Mouse (Mus musculus): ENCODE data around the gene Efs. TPM values are rescaled to one million over a fixed set of nuclear protein-coding genes. Genes with fewer than 3 reads are reported as not detected.

The Efs gene
- polyA plus RNA-seq, 1 experiment from 2014 or later, result 63.4 TPM

GRCm38 (mm10) chr14:54912109-54912850, 13.6 kb downstream of the Efs start:
- Histone ChIP-seq H3K9ac (peak overlapping the region; percentile 94), H3K27ac (replicated peaks) (peak overlapping the region; percentile 91), H3K27me3 (no peaks in the 10 kb centered on the region), H3K4me2 (replicated peaks) (peak overlapping the region; percentile 88), H3K4me3 (replicated peaks) (peak overlapping the region; percentile 92), H3K9me3 (replicated peaks) (no peaks in the 10 kb centered on the region), H3K36me3 (peaks cover 47% of the 10 kb centered on the region), H3K4me1 (peaks cover 29% of the 10 kb centered on the region)
- ATAC-seq (ENCODE audit: insufficient number of reproducible peaks, low FRiP score, low TSS enrichment, low read depth), result peak; percentile 36
- 2% methylated on average over 39 of the region's 69 CpGs for WGBS

- H3K4me2 ChIP-seq (replicated peaks), result no peak overlapping the region
- WGBS, result 75% methylated on average over 7 of the region's 7 CpGs
- H3K36me3 ChIP-seq, result peaks cover 50% of the 10 kb centered on the region
- no peaks in the 10 kb centered on the region for H3K27me3 ChIP-seq
- no peak overlapping the region for H3K9ac ChIP-seq
- no peak overlapping the region for H3K4me3 ChIP-seq (replicated peaks)
- no peak overlapping the region for H3K27ac ChIP-seq (replicated peaks)
- H3K9me3 ChIP-seq (replicated peaks), result no peaks in the 10 kb centered on the region
- no peak for ATAC-seq (ENCODE audit: insufficient number of reproducible peaks, low FRiP score, low TSS enrichment, low read depth)
- peaks cover 24% of the 10 kb centered on the region for H3K4me1 ChIP-seq
Observed at GRCm38 (mm10) chr14:54908682-54909081, 17.2 kb downstream of the Efs start.

GRCm38 (mm10) chr14:54903641-54904040, 22.3 kb downstream of the Efs start:
- ATAC-seq (ENCODE audit: insufficient number of reproducible peaks, low FRiP score, low TSS enrichment, low read depth), result no peak
- H3K27ac ChIP-seq (replicated peaks), result no peak overlapping the region
- no peaks in the 10 kb centered on the region for H3K27me3 ChIP-seq
- H3K36me3 ChIP-seq, result peaks cover 46% of the 10 kb centered on the region
- H3K4me2 ChIP-seq (replicated peaks), result no peak overlapping the region
- H3K4me1 ChIP-seq, result no peaks in the 10 kb centered on the region; the same call in 1 of the 2 replicates
- H3K4me3 ChIP-seq (replicated peaks), result no peak overlapping the region
- no peaks in the 10 kb centered on the region for H3K9me3 ChIP-seq (replicated peaks)
- no peak overlapping the region for H3K9ac ChIP-seq
- 71% methylated on average over 4 of the region's 4 CpGs for WGBS

- Histone ChIP-seq H3K9ac (no peak overlapping the region), H3K27me3 (no peaks in the 10 kb centered on the region), H3K36me3 (peaks cover 45% of the 10 kb centered on the region), H3K4me1 (peaks cover 12% of the 10 kb centered on the region), H3K27ac (replicated peaks) (peak overlapping the region; percentile 58; the same call in 1 of the 2 replicates), H3K4me2 (replicated peaks) (no peak overlapping the region), H3K9me3 (replicated peaks) (no peaks in the 10 kb centered on the region), H3K4me3 (replicated peaks) (no peak overlapping the region)
- ATAC-seq (ENCODE audit: insufficient number of reproducible peaks, low FRiP score, low TSS enrichment, low read depth), result peak; percentile 70; the same call in 1 of the 2 replicates
- under 1% methylated on average over 3 of the region's 3 CpGs for WGBS
Observed at GRCm38 (mm10) chr14:54900383-54900782, 25.5 kb downstream of the Efs start.

GRCm38 (mm10) chr14:54897445-54897844, 28.5 kb downstream of the Efs start:
- no peak overlapping the region for H3K4me2 ChIP-seq (replicated peaks)
- no peak overlapping the region for H3K9ac ChIP-seq
- H3K9me3 ChIP-seq (replicated peaks), result no peaks in the 10 kb centered on the region
- peaks cover 22% of the 10 kb centered on the region for H3K4me1 ChIP-seq
- H3K36me3 ChIP-seq, result peaks cover 30% of the 10 kb centered on the region
- no peaks in the 10 kb centered on the region for H3K27me3 ChIP-seq
- H3K4me3 ChIP-seq (replicated peaks), result no peak overlapping the region
- no peak for ATAC-seq (ENCODE audit: insufficient number of reproducible peaks, low FRiP score, low TSS enrichment, low read depth)
- peak overlapping the region; percentile 39; the same call in 1 of the 2 replicates for H3K27ac ChIP-seq (replicated peaks)
- WGBS, result 50% methylated on average over 2 of the region's 2 CpGs

GRCm38 (mm10) chr14:54894296-54895151, 31.4 kb downstream of the Efs start:
- under 1% methylated on average over 53 of the region's 54 CpGs for WGBS
- H3K4me1 ChIP-seq, result peaks cover 22% of the 10 kb centered on the region
- H3K4me2 ChIP-seq (replicated peaks), result peak overlapping the region; percentile 58
- no peaks in the 10 kb centered on the region for H3K27me3 ChIP-seq
- peak overlapping the region; percentile 97 for H3K9ac ChIP-seq
- H3K36me3 ChIP-seq, result peaks cover 30% of the 10 kb centered on the region
- H3K9me3 ChIP-seq (replicated peaks), result no peaks in the 10 kb centered on the region
- peak; percentile 77 for ATAC-seq (ENCODE audit: insufficient number of reproducible peaks, low FRiP score, low TSS enrichment, low read depth)
- peak overlapping the region; percentile 90 for H3K27ac ChIP-seq (replicated peaks)
- peak overlapping the region; percentile 94 for H3K4me3 ChIP-seq (replicated peaks)

GRCm38 (mm10) chr14:54893651-54894181, 32.2 kb downstream of the Efs start:
- H3K27me3 ChIP-seq, result no peaks in the 10 kb centered on the region
- H3K9me3 ChIP-seq (replicated peaks), result no peaks in the 10 kb centered on the region
- peaks cover 22% of the 10 kb centered on the region for H3K4me1 ChIP-seq
- peaks cover 30% of the 10 kb centered on the region for H3K36me3 ChIP-seq
- H3K4me3 ChIP-seq (replicated peaks), result peak overlapping the region; percentile 94
- peak overlapping the region; percentile 97 for H3K9ac ChIP-seq
- peak overlapping the region; percentile 93 for H3K27ac ChIP-seq (replicated peaks)
- H3K4me2 ChIP-seq (replicated peaks), result peak overlapping the region; percentile 56
- ATAC-seq (ENCODE audit: insufficient number of reproducible peaks, low FRiP score, low TSS enrichment, low read depth), result peak; percentile 98
- under 1% methylated on average over 38 of the region's 38 CpGs for WGBS

GRCm38 (mm10) chr14:54892200-54892599, 33.7 kb downstream of the Efs start, which contains the start of gene Pabpn1:
Gene Pabpn1, plus strand, starts transcription at chr14:54892500.
- peak within 1 kb of the TSS; percentile 33 for H3K9ac ChIP-seq
- no peak for ATAC-seq (ENCODE audit: insufficient number of reproducible peaks, low FRiP score, low TSS enrichment, low read depth)
- 92% methylated on average over 3 of the region's 3 CpGs for WGBS

GRCm38 (mm10) chr14:54885309-54885708, 40.6 kb downstream of the Efs start:
- Histone ChIP-seq H3K4me3 (replicated peaks) (no peak overlapping the region), H3K9me3 (replicated peaks) (no peaks in the 10 kb centered on the region), H3K27me3 (no peaks in the 10 kb centered on the region), H3K4me1 (peaks cover 24% of the 10 kb centered on the region), H3K4me2 (replicated peaks) (peak overlapping the region; percentile 77; the same call in 1 of the 2 replicates), H3K27ac (replicated peaks) (no peak overlapping the region), H3K36me3 (peaks cover 17% of the 10 kb centered on the region; the same call in 1 of the 2 replicates), H3K9ac (no peak overlapping the region)
- no peak for ATAC-seq (ENCODE audit: insufficient number of reproducible peaks, low FRiP score, low TSS enrichment, low read depth)
- WGBS, result 91% methylated on average over 11 of the region's 11 CpGs

More at GRCm38 (mm10) chr14:54892200-54892599, 33.7 kb downstream of the Efs start, which contains the start of gene Pabpn1:
- Histone ChIP-seq H3K27me3 (no peaks in the 10 kb centered on the region), H3K4me3 (replicated peaks) (peak within 1 kb of the TSS; percentile 94), H3K9me3 (replicated peaks) (no peaks in the 10 kb centered on the region), H3K27ac (replicated peaks) (peak within 1 kb of the TSS; percentile 93), H3K36me3 (peaks cover 19% of the 10 kb centered on the region), H3K4me1 (peaks cover 17% of the 10 kb centered on the region), H3K4me2 (replicated peaks) (peak within 1 kb of the TSS; percentile 56)

- peak overlapping the region; percentile 77 for H3K4me2 ChIP-seq (replicated peaks)
- H3K9ac ChIP-seq, result peak overlapping the region; percentile 75
- no peak for ATAC-seq (ENCODE audit: insufficient number of reproducible peaks, low FRiP score, low TSS enrichment, low read depth)
- no peaks in the 10 kb centered on the region for H3K27me3 ChIP-seq
- peaks cover 17% of the 10 kb centered on the region; the same call in 1 of the 2 replicates for H3K36me3 ChIP-seq
- peak overlapping the region; percentile 70 for H3K4me3 ChIP-seq (replicated peaks)
- H3K9me3 ChIP-seq (replicated peaks), result no peaks in the 10 kb centered on the region
- WGBS, result 27% methylated on average over 20 of the region's 21 CpGs
- peaks cover 24% of the 10 kb centered on the region for H3K4me1 ChIP-seq
- peak overlapping the region; percentile 95 for H3K27ac ChIP-seq (replicated peaks)
Observed at GRCm38 (mm10) chr14:54884022-54884712, 41.8 kb downstream of the Efs start.
